22 mouse cellular contexts compared by ENCODE assay signal in the genomic region with DNA sequence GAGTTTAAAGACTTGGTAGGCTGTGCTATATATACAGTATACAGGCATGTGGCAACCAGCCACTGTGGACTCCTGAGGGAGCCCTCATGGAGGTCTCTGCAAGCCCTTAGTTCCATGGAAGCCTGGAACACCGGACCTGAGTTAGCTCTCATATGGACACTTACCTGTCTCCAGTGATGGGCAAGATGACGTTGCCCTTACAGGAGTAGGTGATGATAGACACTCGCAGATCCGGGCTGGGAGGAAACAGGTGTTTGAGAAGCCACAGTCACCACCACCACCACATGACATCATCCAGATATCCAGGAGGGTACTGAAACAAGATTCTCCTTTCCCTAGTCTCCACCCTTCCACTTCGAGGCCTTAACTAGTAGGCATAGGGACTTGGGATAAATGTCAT. TPM values are rescaled to one million over a fixed set of nuclear protein-coding genes. Genes with fewer than 3 reads are reported as not detected.
"Had no signal": no experiment of that assay in that cellular context is flagged by ENCODE, and none has a peak within 500 bp of the region (broad histone marks: within the 10 kb centered on the region; RNA-seq: fewer than 3 reads in every experiment).

No protein-coding gene starts in this region.

- ATAC-seq: liver, postnatal 0 days; lung, postnatal 0 days; midbrain, embryonic 16.5 days had no signal

- H3K36me3 ChIP-seq: liver, embryonic 13.5 days; liver, embryonic 15.5 days; lung, embryonic 15.5 days; midbrain, embryonic 12.5 days; neural tube, embryonic 12.5 days; stomach, embryonic 15.5 days had no signal

- H3K4me3 ChIP-seq: liver, embryonic 13.5 days; liver, embryonic 15.5 days; lung, embryonic 15.5 days; megakaryocyte, embryonic 14.5 days; midbrain, embryonic 12.5 days; neural tube, embryonic 12.5 days; stomach, embryonic 15.5 days had no signal

- H3K9me3 ChIP-seq: liver, embryonic 13.5 days; liver, embryonic 15.5 days; lung, embryonic 15.5 days; midbrain, embryonic 12.5 days; neural tube, embryonic 12.5 days; stomach, embryonic 15.5 days had no signal

- H3K9ac ChIP-seq: liver, embryonic 13.5 days; liver, embryonic 15.5 days; liver, postnatal 0 days; lung, embryonic 15.5 days; midbrain, embryonic 12.5 days; neural tube, embryonic 12.5 days; stomach, embryonic 15.5 days had no signal

- H3K4me1 ChIP-seq: liver, embryonic 13.5 days; liver, embryonic 15.5 days; lung, embryonic 15.5 days; megakaryocyte, embryonic 14.5 days; midbrain, embryonic 12.5 days; neural tube, embryonic 12.5 days; stomach, embryonic 15.5 days had no signal

- H3K27me3 ChIP-seq: liver, embryonic 13.5 days; liver, embryonic 15.5 days; lung, embryonic 15.5 days; megakaryocyte, embryonic 14.5 days; midbrain, embryonic 12.5 days; neural tube, embryonic 12.5 days; stomach, embryonic 15.5 days had no signal

- H3K27ac ChIP-seq: liver, embryonic 13.5 days; liver, embryonic 15.5 days; lung, embryonic 15.5 days; macrophage; midbrain, embryonic 12.5 days; neural tube, embryonic 12.5 days; stomach, embryonic 15.5 days; stomach, postnatal 0 days had no signal

- H3K4me2 ChIP-seq: liver, embryonic 13.5 days; liver, embryonic 15.5 days; lung, embryonic 15.5 days; midbrain, embryonic 12.5 days; neural tube, embryonic 12.5 days; stomach, embryonic 15.5 days had no signal

- DNase-seq: liver, embryonic 13.5 days; liver, postnatal 0 days; lung, adult 2 months; lung, postnatal 14 days; lung, postnatal 36 days; midbrain, embryonic 14.5 days; right cerebral cortex, postnatal 14 days; thymus, adult 2 months; thymus, postnatal 25 days; thymus, postnatal 4 days had no signal

RNA-seq across cellular contexts. Expression of a gene that starts 12.6 kb away (rescaled TPM):
- polyA plus RNA-seq: liver, embryonic 13.5 days; liver, embryonic 15.5 days; liver, postnatal 0 days; lung, adult 2 months; lung, embryonic 15.5 days; lung, postnatal 0 days; macrophage; midbrain, embryonic 12.5 days; midbrain, embryonic 14.5 days; midbrain, embryonic 16.5 days; neural tube, embryonic 12.5 days; neural tube, embryonic 14.5 days; spleen, adult 2 months; stomach, embryonic 15.5 days; stomach, postnatal 0 days; thymus, adult 2 months had no signal

RNA-seq across cellular contexts. Expression of a gene that starts 14.2 kb away (rescaled TPM):
- polyA plus RNA-seq: liver, embryonic 13.5 days; liver, embryonic 15.5 days; liver, postnatal 0 days; lung, adult 2 months; lung, embryonic 15.5 days; lung, postnatal 0 days; macrophage; midbrain, embryonic 12.5 days; midbrain, embryonic 14.5 days; midbrain, embryonic 16.5 days; neural tube, embryonic 12.5 days; neural tube, embryonic 14.5 days; spleen, adult 2 months; stomach, embryonic 15.5 days; stomach, postnatal 0 days had no signal

RNA-seq across cellular contexts. Expression of a gene that starts 23.8 kb away (rescaled TPM):
- polyA plus RNA-seq: liver, embryonic 13.5 days; liver, embryonic 15.5 days; liver, postnatal 0 days; lung, adult 2 months; lung, embryonic 15.5 days; lung, postnatal 0 days; macrophage; spleen, adult 2 months; thymus, adult 2 months had no signal

RNA-seq across cellular contexts. Expression of a gene that starts 48.6 kb away (rescaled TPM):
- polyA plus RNA-seq: lung, adult 2 months; lung, postnatal 0 days; macrophage; midbrain, embryonic 14.5 days; neural tube, embryonic 12.5 days; neural tube, embryonic 14.5 days; spleen, adult 2 months; stomach, embryonic 15.5 days; stomach, postnatal 0 days; thymus, adult 2 months had no signal

RNA-seq across cellular contexts. Expression of a gene that starts 50.1 kb away (rescaled TPM):
- polyA plus RNA-seq: liver, embryonic 13.5 days; liver, embryonic 15.5 days; liver, postnatal 0 days; lung, adult 2 months; lung, embryonic 15.5 days; lung, postnatal 0 days; macrophage; midbrain, embryonic 12.5 days; midbrain, embryonic 14.5 days; midbrain, embryonic 16.5 days; neural tube, embryonic 12.5 days; neural tube, embryonic 14.5 days; spleen, adult 2 months; stomach, embryonic 15.5 days; stomach, postnatal 0 days had no signal
